Mouse (Mus musculus) small intestine, adult 2 months (tissue): Measurements from ENCODE around the gene Yeats2.

Experiments used
- CTCF ChIP-seq: fragments of 200-500 bp; IDR thresholded peaks from 2 replicates; pipeline ENCODE4 v1.5.1; 2012; ENCODE audit warnings: low read depth, mild to moderate bottlenecking, control low read depth, inconsistent platforms, low read length, moderate library complexity, mixed read lengths; ENCODE audit not compliant: insufficient replicate concordance, insufficient read length; ENCODE audit errors: extremely low read depth
- POLR2A ChIP-seq: fragments of 200-500 bp; IDR thresholded peaks from 2 replicates; pipeline ENCODE4 v1.6.1; 2012; ENCODE audit warnings: low read depth, mild to moderate bottlenecking, control low read depth, inconsistent platforms, low read length, moderate library complexity

GRCm38 (mm10) chr16:20108961-20109360 lies 31.9 kb upstream of the Yeats2 start:
- TF ChIP-seq CTCF: no peak
- TF ChIP-seq POLR2A: no peak
